Mouse (Mus musculus): Measurements from ENCODE around the gene Ccdc171.

DNA sequence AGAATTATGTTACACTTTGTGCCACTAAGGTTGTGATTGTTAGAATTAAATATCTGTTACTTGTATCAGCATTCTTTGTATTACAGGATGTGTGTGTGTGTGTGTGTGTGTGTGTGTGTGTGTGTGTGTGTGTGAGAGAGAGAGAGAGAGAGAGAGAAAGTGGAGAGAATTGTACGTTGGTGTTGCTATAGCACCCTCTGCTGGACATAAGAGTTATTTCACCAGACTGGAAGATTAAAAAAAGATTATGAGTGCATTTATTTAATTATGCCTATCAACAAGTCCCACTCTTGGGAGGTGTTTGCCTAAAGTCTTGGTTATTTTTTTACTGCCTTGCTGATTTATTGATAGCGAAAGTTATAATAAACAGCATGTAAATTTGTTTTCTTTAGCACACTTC, 71.1 kb downstream of the Ccdc171 start:
- TF ChIP-seq POLR2A (IDR thresholded peaks at IDR 0.05; ENCODE audit: extremely low read depth, insufficient read depth, low read length) = no peak
- peak; percentile 27; the same call in 1 of the 2 replicates for TF ChIP-seq CTCF (IDR thresholded peaks at IDR 0.05; ENCODE audit: low read depth, low read length)

All from liver, adult 2 months (tissue).